Mouse (Mus musculus): ENCODE measurements around the gene Henmt1. TPM values are rescaled to one million over a fixed set of nuclear protein-coding genes. Genes with fewer than 3 reads are reported as not detected.

The Henmt1 gene
- not detected for polyA plus RNA-seq (2014; fragmentation: Illumina TruSeq; extraction: RNeasy Lipid Tissue Mini Kit (QIAGEN cat#74804); ENCODE audit: low read depth, low replicate concordance)

GRCm38 (mm10) chr3:108939573-108939972, at the start of gene Henmt1:
TSS of gene Henmt1 (plus strand) at chr3:108939873.

GRCm38 (mm10) chr3:108889908-108890307, 49.8 kb upstream of the Henmt1 start, which contains the start of gene Fndc7:
TSS of gene Fndc7 (minus strand) at chr3:108890008.

GRCm38 (mm10) chr3:108911548-108912413, 27.9 kb upstream of the Henmt1 start, which contains the start of gene Prpf38b:
TSS of gene Prpf38b (minus strand) at chr3:108911727.

GRCm38 (mm10) chr3:108940001-108940633, 444 bp downstream of the Henmt1 start, which contains the start of gene Gm9857:
TSS of gene Gm9857 (minus strand) at chr3:108940445.

Other genes starting within 250 kb of the Henmt1 start
- 4.9 TPM for gene Gpsm2, start 217.6 kb upstream of the Henmt1 start, polyA plus RNA-seq (2014; fragmentation: Illumina TruSeq; extraction: RNeasy Lipid Tissue Mini Kit (QIAGEN cat#74804); ENCODE audit: low read depth, low replicate concordance)
- not detected for gene Aknad1, start 200.2 kb upstream of the Henmt1 start, polyA plus RNA-seq (2014; fragmentation: Illumina TruSeq; extraction: RNeasy Lipid Tissue Mini Kit (QIAGEN cat#74804); ENCODE audit: low read depth, low replicate concordance)
- 191 TPM for gene Stxbp3, start 99.3 kb upstream of the Henmt1 start, polyA plus RNA-seq (2014; fragmentation: Illumina TruSeq; extraction: RNeasy Lipid Tissue Mini Kit (QIAGEN cat#74804); ENCODE audit: low read depth, low replicate concordance)
- gene Fndc7, start 49.9 kb upstream of the Henmt1 start, polyA plus RNA-seq (2014; fragmentation: Illumina TruSeq; extraction: RNeasy Lipid Tissue Mini Kit (QIAGEN cat#74804); ENCODE audit: low read depth, low replicate concordance): 0.87 TPM
- gene Prpf38b, start 28.1 kb upstream of the Henmt1 start, polyA plus RNA-seq (2014; fragmentation: Illumina TruSeq; extraction: RNeasy Lipid Tissue Mini Kit (QIAGEN cat#74804); ENCODE audit: low read depth, low replicate concordance): 171 TPM
- gene Gm9857, start 572 bp downstream of the Henmt1 start, polyA plus RNA-seq (2014; fragmentation: Illumina TruSeq; extraction: RNeasy Lipid Tissue Mini Kit (QIAGEN cat#74804); ENCODE audit: low read depth, low replicate concordance): not detected
- gene Fam102b, start 87.7 kb downstream of the Henmt1 start, polyA plus RNA-seq (2014; fragmentation: Illumina TruSeq; extraction: RNeasy Lipid Tissue Mini Kit (QIAGEN cat#74804); ENCODE audit: low read depth, low replicate concordance): 15.9 TPM
- not detected for gene Slc25a54, start 140.6 kb downstream of the Henmt1 start, polyA plus RNA-seq (2014; fragmentation: Illumina TruSeq; extraction: RNeasy Lipid Tissue Mini Kit (QIAGEN cat#74804); ENCODE audit: low read depth, low replicate concordance)
- gene Slc25a24, start 183.3 kb downstream of the Henmt1 start, polyA plus RNA-seq (2014; fragmentation: Illumina TruSeq; extraction: RNeasy Lipid Tissue Mini Kit (QIAGEN cat#74804); ENCODE audit: low read depth, low replicate concordance): 187 TPM

All from adrenal gland, adult 10 weeks (tissue).